Mouse (Mus musculus) bone marrow macrophage, adult 2 months (primary cell): ENCODE data around the gene Hyal3.

Experiments used
- CTCF ChIP-seq: IDR thresholded peaks from 2 replicates; pipeline ENCODE4 v1.5.1; 2012; ENCODE audit warnings: low read depth, mild to moderate bottlenecking, low read length, moderate library complexity
- POLR2A ChIP-seq: IDR thresholded peaks from 2 replicates; pipeline ENCODE4 v1.6.1; 2012; ENCODE audit warnings: mild to moderate bottlenecking, low read depth, low read length, borderline replicate concordance

DNA sequence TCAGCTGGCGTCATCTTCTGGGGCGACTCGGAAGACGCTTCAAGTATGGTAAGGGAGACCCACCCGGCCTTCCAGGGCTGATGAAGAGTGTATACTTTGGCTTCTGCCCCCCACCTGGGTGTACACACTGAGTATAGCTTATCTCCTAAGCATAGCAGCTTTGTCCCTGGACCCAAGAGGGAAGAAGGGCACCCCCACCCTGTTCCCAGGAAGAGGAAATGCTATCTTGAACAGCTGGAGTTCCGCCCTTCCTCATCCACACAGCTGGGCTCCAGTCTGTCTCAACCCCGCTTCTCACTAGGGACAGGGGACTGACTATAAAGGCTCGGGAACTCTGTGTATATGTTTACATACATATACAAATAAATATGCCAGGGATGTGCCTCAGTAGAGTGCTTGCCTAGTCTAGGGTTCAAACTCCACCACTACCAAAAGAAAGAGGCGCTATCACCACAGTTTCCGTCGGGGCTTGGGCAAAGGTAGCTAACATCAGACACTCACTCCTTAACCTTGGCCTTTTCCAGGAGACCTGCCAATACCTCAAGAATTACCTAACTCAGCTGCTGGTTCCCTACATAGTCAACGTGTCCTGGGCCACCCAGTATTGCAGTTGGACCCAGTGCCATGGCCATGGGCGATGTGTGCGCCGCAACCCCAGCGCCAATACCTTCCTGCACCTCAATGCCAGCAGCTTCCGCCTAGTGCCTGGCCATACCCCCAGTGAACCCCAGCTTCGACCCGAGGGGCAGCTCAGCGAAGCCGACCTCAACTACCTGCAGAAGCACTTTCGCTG, 8.9 kb upstream of the Hyal3 start:
- TF ChIP-seq CTCF (no peak), POLR2A (no peak)
